Mouse (Mus musculus): ENCODE results near the gene Clip3. TPM values are rescaled to one million over a fixed set of nuclear protein-coding genes. Genes with fewer than 3 reads are reported as not detected.

Clip3 gene
- polyA plus RNA-seq, 1 experiment from 2014 or later: 39.7 TPM

DNA sequence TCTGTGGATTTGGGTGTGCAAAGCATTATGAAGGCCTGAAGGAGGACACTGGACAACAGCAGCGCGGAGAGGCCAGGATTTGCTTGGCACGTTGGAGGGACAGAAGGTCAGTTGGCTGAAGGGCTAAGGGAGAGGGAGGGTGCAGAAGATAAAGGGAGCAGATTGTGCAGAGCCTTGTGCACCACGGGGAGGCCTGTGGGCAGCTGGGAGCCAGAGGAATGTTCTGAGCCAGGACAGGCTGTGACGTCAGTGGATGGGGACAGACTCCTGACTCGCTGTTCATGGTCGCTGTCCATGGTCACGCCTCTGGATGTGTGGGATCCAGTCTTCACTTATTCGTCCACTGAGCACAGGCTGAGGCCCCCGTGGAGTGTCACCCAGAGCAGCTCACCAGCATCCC, 3.6 kb downstream of the Clip3 start:
- ATAC-seq (ENCODE audit: insufficient number of reproducible peaks, insufficient read depth, low FRiP score, low TSS enrichment, low read depth): no peak
- H3K9ac ChIP-seq (replicated peaks): no peak overlapping the region

DNA sequence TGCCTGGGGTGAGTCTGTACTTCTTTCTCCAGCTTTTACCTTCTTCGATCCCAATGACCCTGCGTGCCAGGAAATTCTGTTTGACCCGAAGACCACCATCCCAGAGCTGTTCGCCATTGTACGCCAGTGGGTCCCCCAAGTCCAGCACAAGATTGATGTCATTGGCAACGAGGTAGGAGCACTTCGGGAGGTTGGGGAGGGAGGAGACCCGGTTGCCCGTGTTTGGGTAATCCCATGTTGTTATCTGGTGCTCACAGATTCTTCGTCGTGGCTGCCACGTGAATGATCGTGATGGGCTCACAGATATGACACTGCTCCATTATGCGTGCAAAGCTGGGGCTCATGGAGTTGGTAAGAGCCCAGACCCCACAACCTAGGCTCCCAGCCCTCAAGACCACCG, 5.3 kb downstream of the Clip3 start:
- H3K4me1 ChIP-seq (replicated peaks): peaks cover 10% of the 10 kb centered on the region
- 92% methylated on average over 15 of the region's 15 CpGs for WGBS
- no peaks in the 10 kb centered on the region for H3K27me3 ChIP-seq
- peaks cover 88% of the 10 kb centered on the region for H3K36me3 ChIP-seq
- no peak overlapping the region for H3K4me2 ChIP-seq
- no peak overlapping the region for H3K27ac ChIP-seq
- H3K9me3 ChIP-seq: no peaks in the 10 kb centered on the region
- no peak overlapping the region for H3K4me3 ChIP-seq (replicated peaks)
- H3K9ac ChIP-seq (replicated peaks): no peak overlapping the region
- ATAC-seq (ENCODE audit: insufficient number of reproducible peaks, insufficient read depth, low FRiP score, low TSS enrichment, low read depth): no peak

More for the DNA sequence above, 3.6 kb downstream of the Clip3 start:
- H3K4me1 ChIP-seq (replicated peaks): peaks cover 15% of the 10 kb centered on the region
- H3K27me3 ChIP-seq: no peaks in the 10 kb centered on the region
- H3K36me3 ChIP-seq: peaks cover 73% of the 10 kb centered on the region
- H3K4me2 ChIP-seq: no peak overlapping the region
- no peak overlapping the region for H3K27ac ChIP-seq
- H3K9me3 ChIP-seq: no peaks in the 10 kb centered on the region
- WGBS: 74% methylated on average over 10 of the region's 10 CpGs
- no peak overlapping the region for H3K4me3 ChIP-seq (replicated peaks)

DNA sequence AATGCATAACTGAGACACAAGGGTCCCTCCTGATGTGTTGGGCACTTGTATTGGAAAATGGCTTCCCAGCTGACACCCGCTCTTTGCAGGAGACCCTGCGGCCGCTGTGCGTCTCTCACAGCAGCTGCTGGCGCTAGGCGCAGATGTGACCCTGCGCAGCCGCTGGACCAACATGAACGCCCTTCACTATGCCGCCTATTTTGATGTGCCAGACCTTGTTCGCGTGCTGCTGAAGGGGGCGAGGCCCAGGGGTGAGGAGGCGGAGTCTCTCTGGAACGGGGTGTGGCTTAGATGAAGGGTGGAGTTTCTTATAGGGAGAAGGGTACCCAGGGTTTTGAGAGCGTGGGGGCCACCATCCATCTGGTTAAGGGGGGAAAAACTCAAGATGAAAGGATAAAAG, 5.7 kb downstream of the Clip3 start:
- Histone ChIP-seq H3K4me2 (no peak overlapping the region), H3K4me1 (replicated peaks) (peaks cover 7% of the 10 kb centered on the region), H3K9ac (replicated peaks) (no peak overlapping the region), H3K9me3 (no peaks in the 10 kb centered on the region), H3K36me3 (peaks cover 92% of the 10 kb centered on the region), H3K4me3 (replicated peaks) (no peak overlapping the region), H3K27ac (no peak overlapping the region), H3K27me3 (no peaks in the 10 kb centered on the region)
- no peak for ATAC-seq (ENCODE audit: insufficient number of reproducible peaks, insufficient read depth, low FRiP score, low TSS enrichment, low read depth)
- 82% methylated on average over 16 of the region's 16 CpGs for WGBS

DNA sequence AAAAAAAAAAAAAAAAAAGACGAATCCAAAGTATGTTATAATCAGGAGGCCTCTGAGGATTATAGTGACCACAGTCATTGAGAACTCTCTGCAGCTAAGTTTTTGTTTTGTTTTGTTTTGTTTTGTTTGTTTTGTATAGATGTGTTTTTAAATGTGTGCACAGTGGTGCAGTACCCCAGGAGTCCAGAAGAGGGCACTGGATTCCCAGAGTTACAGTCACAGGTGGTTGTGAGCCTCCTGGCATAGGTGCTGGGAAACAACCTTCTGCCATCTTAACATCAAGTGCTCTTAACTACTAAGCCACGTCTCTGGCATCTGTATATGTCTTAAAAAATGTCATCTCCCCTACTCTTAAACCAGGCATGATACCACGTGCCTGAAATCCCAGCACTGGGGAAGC, 9.4 kb downstream of the Clip3 start:
- WGBS: 47% methylated on average over 3 of the region's 3 CpGs
- peaks cover 89% of the 10 kb centered on the region for H3K36me3 ChIP-seq
- no peak for ATAC-seq (ENCODE audit: insufficient number of reproducible peaks, insufficient read depth, low FRiP score, low TSS enrichment, low read depth)

DNA sequence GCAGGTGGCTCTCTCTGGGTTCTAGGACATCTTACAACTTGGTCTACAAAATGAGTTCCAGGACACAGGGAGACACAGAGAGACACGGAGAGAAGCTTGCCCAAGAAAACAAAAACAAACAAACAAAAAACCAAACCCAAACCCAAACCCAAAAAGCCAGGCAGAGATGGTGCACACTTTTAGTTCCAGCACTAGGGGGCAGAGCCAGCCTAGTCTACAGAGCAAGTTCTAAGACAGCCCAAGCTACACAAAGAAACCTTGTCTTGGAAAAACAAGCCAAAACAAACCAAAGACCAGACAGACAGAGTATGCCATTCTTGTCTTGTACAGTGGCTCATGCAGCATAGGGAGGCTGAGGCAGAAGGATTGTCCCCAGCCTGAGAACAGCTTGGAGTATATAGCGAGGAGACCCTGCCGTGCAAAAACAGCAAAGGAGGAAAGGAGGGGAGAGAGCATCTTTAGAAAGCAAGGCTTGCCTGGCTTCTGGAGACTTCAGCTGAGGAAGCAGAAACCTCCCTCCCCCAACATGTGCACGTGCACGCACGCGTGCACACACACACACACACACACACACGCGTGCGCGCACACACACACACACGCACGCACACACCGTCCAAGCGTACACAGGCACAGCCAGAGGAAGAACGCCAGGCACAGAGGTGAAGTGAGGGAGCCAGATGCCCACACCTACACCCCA, 14.7 kb downstream of the Clip3 start:
- Histone ChIP-seq H3K27ac (peak overlapping the region; percentile 29; the same call in 1 of the 2 replicates), H3K9me3 (no peaks in the 10 kb centered on the region), H3K4me2 (no peak overlapping the region), H3K27me3 (no peaks in the 10 kb centered on the region), H3K9ac (replicated peaks) (no peak overlapping the region), H3K4me1 (replicated peaks) (peaks cover 18% of the 10 kb centered on the region), H3K4me3 (replicated peaks) (no peak overlapping the region), H3K36me3 (peaks cover 63% of the 10 kb centered on the region)
- ATAC-seq (ENCODE audit: insufficient number of reproducible peaks, insufficient read depth, low FRiP score, low TSS enrichment, low read depth): no peak
- WGBS: 93% methylated on average over 16 of the region's 16 CpGs

More for the DNA sequence above, 9.4 kb downstream of the Clip3 start:
- H3K4me3 ChIP-seq (replicated peaks): no peak overlapping the region
- H3K4me2 ChIP-seq: no peak overlapping the region
- H3K4me1 ChIP-seq (replicated peaks): no peaks in the 10 kb centered on the region
- no peak overlapping the region for H3K9ac ChIP-seq (replicated peaks)
- H3K27me3 ChIP-seq: no peaks in the 10 kb centered on the region
- no peak overlapping the region for H3K27ac ChIP-seq
- no peaks in the 10 kb centered on the region for H3K9me3 ChIP-seq

DNA sequence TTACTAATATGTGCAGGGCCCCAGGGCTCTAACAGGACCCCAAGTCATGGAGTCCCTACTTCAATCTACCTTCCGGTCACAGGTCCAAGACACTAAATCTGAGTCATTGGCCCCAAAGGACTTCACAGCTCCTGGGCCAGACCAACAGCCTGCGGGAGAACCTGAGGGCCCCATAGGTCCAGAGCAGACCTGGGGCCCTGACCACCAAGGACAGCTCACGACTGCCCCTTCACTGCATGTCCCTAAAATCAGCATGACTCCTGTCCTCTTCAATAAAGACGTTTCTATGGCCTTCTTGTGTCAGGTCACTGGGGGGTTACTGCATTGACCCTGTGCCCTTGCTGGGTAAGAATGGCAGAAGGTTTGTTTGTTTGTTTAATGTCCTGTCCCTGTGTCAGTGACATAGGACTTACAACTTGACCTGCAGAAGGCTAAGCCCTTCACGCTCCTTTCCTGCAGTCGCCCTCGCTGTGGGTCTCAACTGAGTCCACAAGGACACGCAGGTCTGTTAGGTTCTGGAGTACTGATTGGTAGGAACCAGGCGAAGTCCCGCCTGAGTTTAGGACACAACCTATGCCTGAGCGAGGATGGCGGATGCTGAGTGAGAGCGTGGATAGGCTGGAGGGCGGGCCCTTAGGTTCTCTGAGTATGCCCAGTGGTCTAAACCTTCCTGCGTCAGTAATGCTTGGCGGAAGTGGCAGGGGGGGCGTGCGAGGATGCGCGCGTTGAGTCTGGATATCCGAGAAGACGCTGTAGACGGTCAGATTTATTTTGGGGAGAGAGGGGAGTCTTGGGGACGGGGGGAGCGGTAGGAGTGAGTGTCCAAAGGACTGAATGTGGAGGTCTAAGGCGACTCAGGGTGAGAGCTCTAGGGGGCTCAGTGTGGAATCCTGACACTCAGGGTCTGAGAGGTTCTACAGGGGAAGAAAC, 16.8 kb downstream of the Clip3 start, which contains the start of gene Alkbh6:
TSS of gene Alkbh6 (plus strand) at position 642 of the 930 bp plus-strand sequence.
- no peaks in the 10 kb centered on the region for H3K27me3 ChIP-seq
- peak within 1 kb of the TSS; percentile 91 for H3K4me2 ChIP-seq
- whole genome bisulfite sequencing: 4% methylated on average over 27 of the region's 27 CpGs
- peak within 1 kb of the TSS; percentile 72 for H3K27ac ChIP-seq
- H3K9ac ChIP-seq (replicated peaks): peak within 1 kb of the TSS; percentile 74
- H3K36me3 ChIP-seq: peaks cover 61% of the 10 kb centered on the region
- peaks cover 18% of the 10 kb centered on the region for H3K4me1 ChIP-seq (replicated peaks)
- peak within 1 kb of the TSS; percentile 69 for H3K4me3 ChIP-seq (replicated peaks)
- no peaks in the 10 kb centered on the region for H3K9me3 ChIP-seq
- peak; percentile 99 for ATAC-seq (ENCODE audit: insufficient number of reproducible peaks, insufficient read depth, low FRiP score, low TSS enrichment, low read depth)

DNA sequence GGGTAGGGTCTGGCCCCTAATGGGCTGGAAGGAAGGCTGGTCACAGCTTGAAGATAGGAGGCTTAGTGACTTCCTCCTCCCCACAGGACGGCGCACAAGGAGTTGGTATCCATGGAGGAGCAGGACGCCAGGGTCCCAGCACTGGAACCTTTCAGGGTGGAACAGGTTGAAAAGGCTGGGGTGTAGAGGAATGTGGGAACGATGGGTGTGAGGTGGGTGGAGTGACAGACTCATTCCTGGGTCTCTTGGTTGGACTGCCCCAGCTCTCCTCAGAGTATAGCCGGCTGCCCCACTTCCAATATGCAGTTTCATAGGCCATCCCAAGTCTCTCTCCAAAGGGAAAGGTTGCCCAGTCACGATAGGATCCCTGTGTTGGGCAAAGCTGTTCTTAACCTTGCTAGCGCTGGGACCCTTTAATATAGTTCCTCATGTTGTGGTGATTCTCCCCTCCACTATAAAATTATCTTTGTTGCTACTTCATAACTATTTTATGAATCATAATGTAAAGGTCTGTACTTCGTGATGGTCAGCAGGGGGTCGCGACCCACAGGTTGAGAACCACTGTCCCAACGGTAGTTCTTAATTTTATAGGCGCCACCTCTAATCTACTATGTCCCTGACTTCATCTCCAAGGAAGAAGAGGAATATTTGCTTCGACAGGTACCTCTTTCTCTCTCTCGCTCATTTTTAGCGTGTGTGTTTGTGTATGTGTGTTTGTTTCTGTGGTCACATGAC, 18.0 kb downstream of the Clip3 start:
- H3K27ac ChIP-seq: no peak overlapping the region
- ATAC-seq (ENCODE audit: insufficient number of reproducible peaks, insufficient read depth, low FRiP score, low TSS enrichment, low read depth): no peak
- peaks cover 29% of the 10 kb centered on the region for H3K4me1 ChIP-seq (replicated peaks)
- peaks cover 60% of the 10 kb centered on the region for H3K36me3 ChIP-seq
- peak overlapping the region; percentile 91 for H3K4me2 ChIP-seq
- peak overlapping the region; percentile 69 for H3K4me3 ChIP-seq (replicated peaks)
- H3K9ac ChIP-seq (replicated peaks): peak overlapping the region; percentile 74
- H3K9me3 ChIP-seq: no peaks in the 10 kb centered on the region
- H3K27me3 ChIP-seq: no peaks in the 10 kb centered on the region
- 63% methylated on average over 15 of the region's 15 CpGs for WGBS

DNA sequence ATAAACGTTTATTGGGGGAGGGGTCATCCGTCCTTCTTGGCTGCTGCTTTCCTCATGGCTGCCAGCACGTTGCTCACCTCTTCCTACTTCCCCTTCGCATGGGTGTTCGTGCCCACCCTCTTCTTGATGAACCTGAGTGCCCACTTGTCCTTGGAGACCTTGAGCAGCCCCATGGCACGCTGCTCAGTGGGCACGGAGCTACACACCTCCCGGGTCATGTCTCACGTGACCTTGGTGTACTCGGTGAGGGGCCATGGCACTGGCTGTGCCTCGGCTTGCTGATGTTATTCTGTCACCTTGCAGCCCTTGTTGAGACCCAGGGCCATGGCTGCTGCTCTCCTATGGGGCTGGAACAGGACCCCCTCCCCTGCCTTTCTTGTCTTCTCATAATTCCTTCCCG, 18.6 kb downstream of the Clip3 start:
- Histone ChIP-seq H3K9me3 (no peaks in the 10 kb centered on the region), H3K27me3 (no peaks in the 10 kb centered on the region), H3K4me2 (peak overlapping the region; percentile 91; the same call in 1 of the 2 replicates), H3K36me3 (peaks cover 58% of the 10 kb centered on the region), H3K4me1 (replicated peaks) (peaks cover 34% of the 10 kb centered on the region), H3K27ac (no peak overlapping the region), H3K4me3 (replicated peaks) (no peak overlapping the region), H3K9ac (replicated peaks) (no peak overlapping the region)
- no peak for ATAC-seq (ENCODE audit: insufficient number of reproducible peaks, insufficient read depth, low FRiP score, low TSS enrichment, low read depth)
- 88% methylated on average over 12 of the region's 12 CpGs for WGBS

DNA sequence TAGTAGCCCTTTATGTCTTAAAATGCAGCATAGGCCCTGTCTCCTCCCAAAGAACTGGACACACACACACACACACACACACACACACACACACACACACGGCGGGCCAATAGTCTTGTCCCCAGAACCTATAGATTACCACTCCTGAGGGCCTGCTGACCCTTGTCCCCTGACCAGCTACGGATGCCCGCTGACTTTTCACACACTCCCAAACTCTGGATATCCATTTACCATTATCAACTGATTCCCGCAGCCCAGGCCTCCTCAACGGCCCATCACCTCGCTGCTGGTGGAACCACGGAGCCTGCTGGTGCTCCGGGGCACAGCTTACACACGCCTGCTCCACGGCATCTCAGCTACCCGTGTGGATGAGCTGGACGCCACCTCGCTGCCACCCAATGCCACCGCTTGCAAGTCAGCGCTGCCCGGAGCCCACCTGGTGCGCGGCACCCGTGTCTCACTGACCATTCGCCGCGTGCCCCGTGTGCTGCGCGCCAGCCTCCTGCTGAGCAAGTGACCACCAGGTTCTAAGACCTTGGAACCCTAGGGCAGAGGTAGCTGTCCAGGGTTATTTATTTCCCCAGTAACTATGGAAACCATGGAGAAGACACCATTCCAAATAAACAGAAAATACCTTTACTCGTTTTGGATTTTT, 22.3 kb downstream of the Clip3 start:
- Histone ChIP-seq H3K27me3 (no peaks in the 10 kb centered on the region), H3K36me3 (peaks cover 57% of the 10 kb centered on the region), H3K9me3 (no peaks in the 10 kb centered on the region), H3K4me2 (no peak overlapping the region), H3K27ac (0 out of 2 replicates have a peak overlapping the region, but pooled peaks have one; percentile 41), H3K4me3 (replicated peaks) (no peak overlapping the region), H3K9ac (replicated peaks) (no peak overlapping the region), H3K4me1 (replicated peaks) (peaks cover 39% of the 10 kb centered on the region)
- ATAC-seq (ENCODE audit: insufficient number of reproducible peaks, insufficient read depth, low FRiP score, low TSS enrichment, low read depth): no peak
- WGBS: 46% methylated on average over 27 of the region's 27 CpGs

DNA sequence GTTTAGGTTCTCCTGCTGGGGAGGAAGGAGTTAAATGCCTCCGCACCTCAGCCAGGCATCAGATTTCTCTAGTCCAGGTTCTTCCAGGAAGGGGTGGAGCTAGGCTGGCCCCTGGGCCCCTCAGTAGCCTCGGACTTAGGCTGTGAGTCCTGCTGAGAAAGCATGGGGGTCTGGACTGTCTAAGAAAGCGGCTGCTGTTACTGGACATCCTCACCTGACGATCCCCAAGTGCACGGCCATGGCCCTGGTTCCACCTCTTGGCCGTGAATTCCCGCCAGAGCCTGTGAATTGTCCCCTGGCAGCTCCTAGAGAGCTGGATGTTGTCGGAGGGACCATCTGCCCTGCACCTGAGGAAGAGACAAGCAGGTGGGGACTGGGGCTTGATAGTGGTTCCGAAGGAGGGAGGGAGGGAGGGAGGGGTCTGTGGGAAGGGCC, 23.2 kb downstream of the Clip3 start, which contains the start of gene Syne4:
TSS of gene Syne4 (plus strand) at position 87 of the 435 bp plus-strand sequence.
- peak within 1 kb of the TSS; percentile 66 for H3K4me2 ChIP-seq
- H3K27me3 ChIP-seq: no peaks in the 10 kb centered on the region
- peak; percentile 79 for ATAC-seq (ENCODE audit: insufficient number of reproducible peaks, insufficient read depth, low FRiP score, low TSS enrichment, low read depth)
- H3K4me3 ChIP-seq (replicated peaks): peak within 1 kb of the TSS; percentile 61
- H3K27ac ChIP-seq: peak within 1 kb of the TSS; percentile 87
- 0% methylated on average over 9 of the region's 9 CpGs for WGBS
- H3K4me1 ChIP-seq (replicated peaks): peaks cover 32% of the 10 kb centered on the region
- peak within 1 kb of the TSS; percentile 74 for H3K9ac ChIP-seq (replicated peaks)
- peaks cover 64% of the 10 kb centered on the region for H3K36me3 ChIP-seq
- no peaks in the 10 kb centered on the region for H3K9me3 ChIP-seq
